Mouse (Mus musculus): ENCODE data around the gene Nfib.

GRCm38 (mm10) chr4:82496383-82496782, 209.2 kb downstream of the Nfib start:
- TF ChIP-seq CTCF (IDR thresholded peaks at IDR 0.05) (no peak), EP300 (IDR thresholded peaks at IDR 0.05) (no peak)

Measured in lung, postnatal 0 days (tissue).